Mouse (Mus musculus): ENCODE results near the gene Map4k2.
"Not testable (repeated sequence)": the region's sequence is repeated elsewhere in the genome, so short reads cannot be mapped to it uniquely, and the experiment has no call there.

The Map4k2 gene

GRCm38 (mm10) chr19:6340524-6341452, at the start of gene Map4k2:
TSS of gene Map4k2 (plus strand) at chr19:6341135.
- DNase-seq (ENCODE audit: low spot score in 2 of 2): peak; percentile 48 to 60

- DNase-seq (ENCODE audit: low spot score in 2 of 2): no peak
Measured at GRCm38 (mm10) chr19:6292262-6292661, 48.7 kb upstream of the Map4k2 start.

GRCm38 (mm10) chr19:6294301-6294700, 46.6 kb upstream of the Map4k2 start:
- no peak for DNase-seq (ENCODE audit: low spot score in 2 of 2)

- no peak for DNase-seq (ENCODE audit: low spot score in 2 of 2)
Measured at GRCm38 (mm10) chr19:6296551-6297210, 44.3 kb upstream of the Map4k2 start.

GRCm38 (mm10) chr19:6297641-6298040, 43.3 kb upstream of the Map4k2 start:
- no peak for DNase-seq (ENCODE audit: low spot score in 2 of 2)

GRCm38 (mm10) chr19:6299003-6299402, 41.9 kb upstream of the Map4k2 start:
- no peak for DNase-seq (ENCODE audit: low spot score in 2 of 2)

GRCm38 (mm10) chr19:6299450-6300267, 41.3 kb upstream of the Map4k2 start:
- DNase-seq (ENCODE audit: low spot score in 2 of 2): no peak

- no peak for DNase-seq (ENCODE audit: low spot score in 2 of 2)
Measured at GRCm38 (mm10) chr19:6300402-6300841, 40.5 kb upstream of the Map4k2 start.

GRCm38 (mm10) chr19:6302114-6302513, 38.8 kb upstream of the Map4k2 start:
- no peak for DNase-seq (ENCODE audit: low spot score in 2 of 2)

GRCm38 (mm10) chr19:6302522-6302921, 38.4 kb upstream of the Map4k2 start:
- peak in 1 of 2 experiments; percentile 9 for DNase-seq (ENCODE audit: low spot score in 2 of 2)

- no peak for DNase-seq (ENCODE audit: low spot score in 2 of 2)
Measured at GRCm38 (mm10) chr19:6303831-6304230, 37.1 kb upstream of the Map4k2 start.

- DNase-seq (ENCODE audit: low spot score in 2 of 2): peak; percentile 45 to 68
Measured at GRCm38 (mm10) chr19:6304787-6305516, 36.0 kb upstream of the Map4k2 start.

- DNase-seq (ENCODE audit: low spot score in 2 of 2): no peak
Measured at GRCm38 (mm10) chr19:6305517-6306115, 35.3 kb upstream of the Map4k2 start.

GRCm38 (mm10) chr19:6306137-6306551, 34.8 kb upstream of the Map4k2 start, which contains the start of gene Cdc42bpg:
TSS of gene Cdc42bpg (plus strand) at chr19:6306456.
- no peak for DNase-seq (ENCODE audit: low spot score in 2 of 2)

GRCm38 (mm10) chr19:6306586-6306985, 34.3 kb upstream of the Map4k2 start:
- no peak for DNase-seq (ENCODE audit: low spot score in 2 of 2)

GRCm38 (mm10) chr19:6307733-6308531, 33.0 kb upstream of the Map4k2 start:
- DNase-seq (ENCODE audit: low spot score in 2 of 2): no peak

GRCm38 (mm10) chr19:6310181-6310580, 30.8 kb upstream of the Map4k2 start:
- no peak for DNase-seq (ENCODE audit: low spot score in 2 of 2)

- DNase-seq (ENCODE audit: low spot score in 2 of 2): not testable (repeated sequence)
Measured at GRCm38 (mm10) chr19:6311783-6312182, 29.2 kb upstream of the Map4k2 start.

GRCm38 (mm10) chr19:6313796-6314195, 27.1 kb upstream of the Map4k2 start:
- DNase-seq (ENCODE audit: low spot score in 2 of 2): no peak

- no peak for DNase-seq (ENCODE audit: low spot score in 2 of 2)
Measured at GRCm38 (mm10) chr19:6314513-6314912, 26.4 kb upstream of the Map4k2 start.
